Mouse (Mus musculus): ENCODE measurements around the gene Psmd8. TPM values are rescaled to one million over a fixed set of nuclear protein-coding genes. Genes with fewer than 3 reads are reported as not detected.
"Not testable (repeated sequence)": the region's sequence is repeated elsewhere in the genome, so short reads cannot be mapped to it uniquely, and the experiment has no call there.

The Psmd8 gene
- total RNA-seq, 2 experiments from 2014 or later, result 174 to 187 TPM

- DNase-seq (ENCODE audit: low spot score in 2 of 2), result not testable (repeated sequence)
These were observed 41.3 kb downstream of the Psmd8 start for GRCm38 (mm10) chr7:29139237-29139636.

GRCm38 (mm10) chr7:29137429-29137828, 43.1 kb downstream of the Psmd8 start:
- DNase-seq (ENCODE audit: low spot score in 2 of 2), result no peak

GRCm38 (mm10) chr7:29134693-29135386, 45.7 kb downstream of the Psmd8 start, which contains the start of gene Rasgrp4:
TSS of gene Rasgrp4 (plus strand) at chr7:29134851.
- DNase-seq (ENCODE audit: low spot score in 2 of 2), result no peak

GRCm38 (mm10) chr7:29134230-29134629, 46.3 kb downstream of the Psmd8 start:
- DNase-seq (ENCODE audit: low spot score in 2 of 2), result no peak

- DNase-seq (ENCODE audit: low spot score in 2 of 2), result no peak
These were observed 51.8 kb downstream of the Psmd8 start for GRCm38 (mm10) chr7:29128725-29129124.

- DNase-seq (ENCODE audit: low spot score in 2 of 2), result no peak
These were observed 54.2 kb downstream of the Psmd8 start for GRCm38 (mm10) chr7:29126173-29126915.

GRCm38 (mm10) chr7:29124970-29125369, 55.5 kb downstream of the Psmd8 start, which contains the start of gene Ryr1:
TSS of gene Ryr1 (minus strand) at chr7:29125179.
- DNase-seq (ENCODE audit: low spot score in 2 of 2), result peak in 1 of 2 experiments; percentile 72

Other genes starting within 250 kb of the Psmd8 start
- 100 to 1,000 TPM; 133 to 160 TPM for gene Actn4, start 218.4 kb downstream of the Psmd8 start, total RNA-seq (2021)
- 100 to 1,000 TPM; 191 to 212 TPM for gene Eif3k, start 198.8 kb downstream of the Psmd8 start, total RNA-seq (2021)
- 1 to 10 TPM; 1.3 to 1.6 TPM for gene Map4k1, start 198.7 kb downstream of the Psmd8 start, total RNA-seq (2021)
- 100 to 1,000 TPM; 420 to 483 TPM for gene Ryr1, start 55.5 kb downstream of the Psmd8 start, total RNA-seq (2021)
- 1 to 10 TPM; 2.3 to 3.0 TPM for gene Rasgrp4, start 45.9 kb downstream of the Psmd8 start, total RNA-seq (2021)
- 10 to 100 TPM; 12.8 to 13.2 TPM for gene Fam98c, start 24.5 kb downstream of the Psmd8 start, total RNA-seq (2021)
- under 1 TPM; 0.36 to 0.81 TPM for gene Ggn, start 10.5 kb downstream of the Psmd8 start, total RNA-seq (2021)
- gene Spred3, start 10.3 kb downstream of the Psmd8 start, total RNA-seq (2021), result 1 to 10 TPM; 2.9 to 3.3 TPM
- gene Catsperg1, start 33.3 kb upstream of the Psmd8 start, total RNA-seq (2021), result 1 to 10 TPM in 1 of 2 experiments, under 1 TPM in 1; 0.41 to 1.6 TPM
- gene Kcnk6, start 51.8 kb upstream of the Psmd8 start, total RNA-seq (2021), result 1 to 10 TPM; 4.7 to 5.9 TPM
- gene Yif1b, start 57.6 kb upstream of the Psmd8 start, total RNA-seq (2021), result 10 to 100 TPM; 57.3 to 58.5 TPM
- gene 2200002D01Rik, start 67.8 kb upstream of the Psmd8 start, total RNA-seq (2021), result 1 to 10 TPM in 1 of 2 experiments, under 1 TPM in 1; 0.81 to 1.9 TPM
- 1 to 10 TPM; 7.3 to 9.6 TPM for gene Spint2, start 101.2 kb upstream of the Psmd8 start, total RNA-seq (2021)
- gene Ppp1r14a, start 108.6 kb upstream of the Psmd8 start, total RNA-seq (2021), result 10 to 100 TPM; 16.0 to 16.9 TPM
- 1 to 10 TPM; 4.3 TPM for gene Dpf1, start 123.2 kb upstream of the Psmd8 start, total RNA-seq (2021)

Measured in gastrocnemius, postnatal 4 days (tissue).